28 mouse cellular contexts compared by ENCODE assay signal in the genomic region with DNA sequence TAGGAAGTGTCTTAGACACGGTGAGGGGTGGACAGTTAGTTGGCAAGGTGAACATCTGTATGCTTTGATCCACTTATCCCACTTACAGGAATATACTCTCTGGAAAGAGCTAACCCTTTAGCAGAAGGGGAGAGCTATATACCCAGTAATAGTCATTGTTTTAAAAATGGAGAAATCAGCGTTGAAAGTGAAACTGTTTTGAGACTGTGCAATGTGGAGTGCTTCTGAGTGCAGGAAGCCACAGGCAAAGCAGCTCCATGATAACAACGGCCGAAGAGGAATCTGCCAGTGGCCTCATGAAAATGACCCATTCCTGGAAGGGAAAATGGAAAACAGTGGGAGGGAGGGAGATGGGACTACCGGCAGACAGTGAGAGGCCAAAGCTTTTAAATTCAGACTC. TPM values are rescaled to one million over a fixed set of nuclear protein-coding genes. Genes with fewer than 3 reads are reported as not detected.
A peak's percentile ranks its signal among the peaks of the same experiment; 100 is the strongest.
DNase-seq lines count a peak whose midpoint lies in the region; ATAC-seq and TF ChIP-seq lines count a peak whose summit lies in the region.
"Had no signal": no experiment of that assay in that cellular context is flagged by ENCODE, and none has a peak within 500 bp of the region (broad histone marks: within the 10 kb centered on the region; RNA-seq: fewer than 3 reads in every experiment).

No protein-coding gene starts in this region.

- no peak for DNase-seq in thymus, adult 2 months
- DNase-seq in thymus, postnatal 4 days = no peak
- DNase-seq in cerebellum, adult 11 months = no peak
- no peak for DNase-seq in neural tube, embryonic 10.5 days (ENCODE audit: extremely low spot score, low spot score)
- DNase-seq: cerebellum, adult 9-10 months; forebrain, postnatal 0 days; gastrocnemius, adult 2 months; lung, postnatal 14 days; thymus, adult 18-20 months had no signal

- H3K27me3 ChIP-seq in thymus, adult 2 months (ENCODE audit: control insufficient read depth, insufficient read depth, low read length) = no peaks in the 10 kb centered on the region
- no peaks in the 10 kb centered on the region for H3K27me3 ChIP-seq in neural tube, embryonic 15.5 days (replicated peaks)
- H3K27me3 ChIP-seq: heart, embryonic 12.5 days; kidney, embryonic 15.5 days; stomach, embryonic 15.5 days had no signal

- TF ChIP-seq CTCF in thymus, adult 2 months (IDR thresholded peaks at IDR 0.05; ENCODE audit: borderline replicate concordance, control insufficient read depth, extremely low read depth, insufficient read depth, low read length, poor library complexity) = no peak
- no peak for TF ChIP-seq CTCF in bone marrow, adult 2 months (IDR thresholded peaks at IDR 0.05; ENCODE audit: control insufficient read depth, insufficient read depth, low read length)

- no peak overlapping the region for H3K4me2 ChIP-seq in neural tube, embryonic 15.5 days
- H3K4me2 ChIP-seq: embryonic facial prominence, embryonic 13.5 days; heart, embryonic 12.5 days; hindbrain, embryonic 14.5 days; kidney, embryonic 15.5 days; limb, embryonic 13.5 days; midbrain, embryonic 11.5 days; stomach, embryonic 15.5 days had no signal

- H3K9me3 ChIP-seq in neural tube, embryonic 15.5 days (replicated peaks) = no peaks in the 10 kb centered on the region
- H3K9me3 ChIP-seq: embryonic facial prominence, embryonic 13.5 days; heart, embryonic 12.5 days; kidney, embryonic 15.5 days; limb, embryonic 13.5 days; stomach, embryonic 15.5 days had no signal

- TF ChIP-seq POLR2A in thymus, adult 2 months (IDR thresholded peaks at IDR 0.05; ENCODE audit: control insufficient read depth, extremely low read depth, insufficient read depth, low read length, poor library complexity) = no peak
- no peak for TF ChIP-seq POLR2A in bone marrow, adult 2 months (IDR thresholded peaks at IDR 0.05; ENCODE audit: borderline replicate concordance, control insufficient read depth, low read depth, low read length)

- 10% methylated on average over 5 of the region's 5 CpGs for WGBS in thymus, adult 2 months
- WGBS in bone marrow, adult 2 months = 10% methylated on average over 5 of the region's 5 CpGs
- WGBS in neural tube, embryonic 15.5 days = 79% methylated on average over 5 of the region's 5 CpGs

- H3K4me1 ChIP-seq in thymus, adult 2 months (replicated peaks; ENCODE audit: control insufficient read depth, insufficient read depth, low read length) = peaks cover 36% of the 10 kb centered on the region
- H3K4me1 ChIP-seq in bone marrow, adult 2 months (ENCODE audit: control insufficient read depth, insufficient read depth, low read length) = peaks cover 5% of the 10 kb centered on the region; the same call in 1 of the 2 replicates
- peaks cover 5% of the 10 kb centered on the region for H3K4me1 ChIP-seq in neural tube, embryonic 15.5 days

- ATAC-seq in megakaryocyte, adult 5-6 weeks (ENCODE audit: poor library complexity, severe bottlenecking) = peak; percentile 28; the same call in 1 of the 2 replicates
- ATAC-seq in neural tube, embryonic 15.5 days (ENCODE audit: low FRiP score) = no peak
- ATAC-seq: forebrain, postnatal 0 days; intestine, embryonic 16.5 days had no signal

- no peak overlapping the region for H3K4me3 ChIP-seq in thymus, adult 2 months (ENCODE audit: control insufficient read depth, insufficient read depth, low read length)
- no peak overlapping the region for H3K4me3 ChIP-seq in bone marrow, adult 2 months (replicated peaks; ENCODE audit: control insufficient read depth, low read depth, low read length)
- H3K4me3 ChIP-seq in neural tube, embryonic 15.5 days (replicated peaks) = no peak overlapping the region
- H3K4me3 ChIP-seq: embryonic facial prominence, embryonic 13.5 days; gastrocnemius, adult 2 months; heart, embryonic 12.5 days; kidney, embryonic 15.5 days; limb, embryonic 13.5 days; stomach, embryonic 15.5 days had no signal

- no peak overlapping the region for H3K9ac ChIP-seq in neural tube, embryonic 15.5 days (replicated peaks)
- H3K9ac ChIP-seq: embryonic facial prominence, embryonic 13.5 days; forebrain, postnatal 0 days; heart, embryonic 12.5 days; hindbrain, embryonic 14.5 days; kidney, embryonic 15.5 days; limb, embryonic 13.5 days; stomach, embryonic 15.5 days had no signal

- no peaks in the 10 kb centered on the region for H3K36me3 ChIP-seq in thymus, adult 2 months (ENCODE audit: control insufficient read depth, insufficient read depth, low read length)
- no peaks in the 10 kb centered on the region for H3K36me3 ChIP-seq in neural tube, embryonic 15.5 days
- H3K36me3 ChIP-seq: embryonic facial prominence, embryonic 13.5 days; heart, embryonic 12.5 days; kidney, embryonic 15.5 days; limb, embryonic 13.5 days; stomach, embryonic 15.5 days had no signal

- H3K27ac ChIP-seq in thymus, adult 2 months (ENCODE audit: control insufficient read depth, insufficient read depth, low read length) = peak overlapping the region; percentile 90; the same call in 1 of the 2 replicates
- H3K27ac ChIP-seq in bone marrow, adult 2 months (ENCODE audit: control insufficient read depth, insufficient read depth, low read depth, low read length, poor library complexity) = peak overlapping the region; percentile 31
- no peak overlapping the region for H3K27ac ChIP-seq in neural tube, embryonic 15.5 days (replicated peaks)
- H3K27ac ChIP-seq: embryonic facial prominence, embryonic 13.5 days; gastrocnemius, adult 2 months; hindbrain, embryonic 14.5 days; kidney, embryonic 15.5 days; limb, embryonic 13.5 days; stomach, embryonic 15.5 days had no signal

RNA-seq across cellular contexts. Expression of a gene that starts 17.4 kb away (rescaled TPM):
- polyA plus RNA-seq in thymus, adult 2 months (2012; rRNA removed) = 0.10 and 0.35 TPM in 2 replicates
- not detected in 2 replicates for polyA plus RNA-seq in bone marrow, adult 2 months (2011; ENCODE audit: insufficient read depth, insufficient read length, low replicate concordance, missing spikeins)
- total RNA-seq in megakaryocyte, adult 5-6 weeks (2015) = 0.21 TPM in 1 of 2 replicates, not detected in the other
- total RNA-seq in megakaryocyte, adult 5-6 weeks (2017) = not detected in 2 replicates
- polyA plus RNA-seq in neural tube, embryonic 15.5 days (2015; fragmentation: Nextera tagmentation; extraction: Ambion mirVana) = not detected in 2 replicates
- total RNA-seq: adrenal gland, postnatal 4 days; forebrain, postnatal 0 days; gastrocnemius, adult 2 months; heart, postnatal 25 days; layer of hippocampus, postnatal 14 days; left cerebral cortex, postnatal 10 days had no signal
- polyA plus RNA-seq: embryonic facial prominence, embryonic 13.5 days; forebrain, postnatal 0 days; heart, embryonic 12.5 days; hindbrain, embryonic 14.5 days; intestine, embryonic 16.5 days; kidney, embryonic 15.5 days; limb, embryonic 13.5 days; liver, embryonic 16.5 days; midbrain, embryonic 11.5 days; neural tube, embryonic 14.5 days; stomach, embryonic 15.5 days had no signal

RNA-seq across cellular contexts. Expression of a gene that starts 21.2 kb away (rescaled TPM):
- 705 and 801 TPM in 2 replicates for polyA plus RNA-seq in thymus, adult 2 months (2012; rRNA removed)
- polyA plus RNA-seq in bone marrow, adult 2 months (2011; ENCODE audit: insufficient read depth, insufficient read length, low replicate concordance, missing spikeins) = 54.1 and 93.0 TPM in 2 replicates
- 74.4 and 86.1 TPM in 2 replicates for total RNA-seq in megakaryocyte, adult 5-6 weeks (2015)
- total RNA-seq in megakaryocyte, adult 5-6 weeks (2017) = 415 and 428 TPM in 2 replicates
- 6.0 and 18.1 TPM in 2 replicates for polyA plus RNA-seq in neural tube, embryonic 15.5 days (2015; fragmentation: Nextera tagmentation; extraction: Ambion mirVana)

RNA-seq across cellular contexts. Expression of a gene that starts 41.1 kb away (rescaled TPM):
- 74.7 and 76.7 TPM in 2 replicates for polyA plus RNA-seq in thymus, adult 2 months (2012; rRNA removed)
- 10.4 and 14.5 TPM in 2 replicates for polyA plus RNA-seq in bone marrow, adult 2 months (2011; ENCODE audit: insufficient read depth, insufficient read length, low replicate concordance, missing spikeins)
- 29.1 and 30.6 TPM in 2 replicates for total RNA-seq in megakaryocyte, adult 5-6 weeks (2015)
- total RNA-seq in megakaryocyte, adult 5-6 weeks (2017) = 13.3 and 14.7 TPM in 2 replicates
- 48.6 and 61.0 TPM in 2 replicates for polyA plus RNA-seq in neural tube, embryonic 15.5 days (2015; fragmentation: Nextera tagmentation; extraction: Ambion mirVana)

RNA-seq across cellular contexts. Expression of a gene that starts 41.3 kb away (rescaled TPM):
- 29.6 and 35.1 TPM in 2 replicates for polyA plus RNA-seq in thymus, adult 2 months (2012; rRNA removed)
- polyA plus RNA-seq in bone marrow, adult 2 months (2011; ENCODE audit: insufficient read depth, insufficient read length, low replicate concordance, missing spikeins) = 11.3 and 19.3 TPM in 2 replicates
- total RNA-seq in megakaryocyte, adult 5-6 weeks (2015) = 47.7 and 48.0 TPM in 2 replicates
- total RNA-seq in megakaryocyte, adult 5-6 weeks (2017) = 42.1 and 55.3 TPM in 2 replicates
- polyA plus RNA-seq in neural tube, embryonic 15.5 days (2015; fragmentation: Nextera tagmentation; extraction: Ambion mirVana) = 63.9 and 65.2 TPM in 2 replicates

RNA-seq across cellular contexts. Expression of a gene that starts 54.6 kb away (rescaled TPM):
- polyA plus RNA-seq in thymus, adult 2 months (2012; rRNA removed) = 0.20 TPM in 1 of 2 replicates, not detected in the other
- not detected in 2 replicates for polyA plus RNA-seq in bone marrow, adult 2 months (2011; ENCODE audit: insufficient read depth, insufficient read length, low replicate concordance, missing spikeins)
- total RNA-seq in megakaryocyte, adult 5-6 weeks (2015) = not detected in 2 replicates
- total RNA-seq in megakaryocyte, adult 5-6 weeks (2017) = not detected in 2 replicates
- polyA plus RNA-seq in neural tube, embryonic 15.5 days (2015; fragmentation: Nextera tagmentation; extraction: Ambion mirVana) = 0.29 and 0.52 TPM in 2 replicates
- total RNA-seq: adrenal gland, postnatal 4 days; forebrain, postnatal 0 days; gastrocnemius, adult 2 months; heart, postnatal 25 days; layer of hippocampus, postnatal 14 days; left cerebral cortex, postnatal 10 days had no signal
- polyA plus RNA-seq: gonadal fat pad, adult 2 months; intestine, embryonic 16.5 days; kidney, embryonic 15.5 days; large intestine, adult 2 months; liver, embryonic 16.5 days; midbrain, embryonic 11.5 days; neural tube, embryonic 14.5 days had no signal
